Mouse (Mus musculus): ENCODE data around the gene Car5a.

Gene Car5a

GRCm38 (mm10) chr8:121944831-121945230 is at the start of gene Car5a:
Gene Car5a, minus strand, starts transcription at chr8:121944904.
- no peak for DNase-seq (ENCODE audit: low read depth in 2 of 2, low spot score in 2 of 2)

GRCm38 (mm10) chr8:121992911-121993310 is 48.2 kb upstream of the Car5a start:
- DNase-seq (ENCODE audit: low read depth in 2 of 2, low spot score in 2 of 2): no peak

GRCm38 (mm10) chr8:121991611-121992010 is 46.9 kb upstream of the Car5a start:
- no peak for DNase-seq (ENCODE audit: low read depth in 2 of 2, low spot score in 2 of 2)

- DNase-seq (ENCODE audit: low read depth in 2 of 2, low spot score in 2 of 2): no peak
Measured at GRCm38 (mm10) chr8:121990506-121991255, 46.0 kb upstream of the Car5a start.

- DNase-seq (ENCODE audit: low read depth in 2 of 2, low spot score in 2 of 2): no peak
Measured at GRCm38 (mm10) chr8:121987892-121988291, 43.2 kb upstream of the Car5a start.

GRCm38 (mm10) chr8:121985673-121986072 is 41.0 kb upstream of the Car5a start:
- DNase-seq (ENCODE audit: low read depth in 2 of 2, low spot score in 2 of 2): no peak

- DNase-seq (ENCODE audit: low read depth in 2 of 2, low spot score in 2 of 2): no peak
Measured at GRCm38 (mm10) chr8:121981520-121981895, 36.8 kb upstream of the Car5a start.

GRCm38 (mm10) chr8:121980792-121981519 is 36.3 kb upstream of the Car5a start:
- no peak for DNase-seq (ENCODE audit: low read depth in 2 of 2, low spot score in 2 of 2)

GRCm38 (mm10) chr8:121978670-121979069 is 34.0 kb upstream of the Car5a start:
- DNase-seq (ENCODE audit: low read depth in 2 of 2, low spot score in 2 of 2): no peak

- DNase-seq (ENCODE audit: low read depth in 2 of 2, low spot score in 2 of 2): no peak
Measured at GRCm38 (mm10) chr8:121977819-121978590, 33.3 kb upstream of the Car5a start.

GRCm38 (mm10) chr8:121973906-121974305 is 29.2 kb upstream of the Car5a start:
- DNase-seq (ENCODE audit: low read depth in 2 of 2, low spot score in 2 of 2): no peak

GRCm38 (mm10) chr8:121971488-121972058 is 26.9 kb upstream of the Car5a start:
- no peak for DNase-seq (ENCODE audit: low read depth in 2 of 2, low spot score in 2 of 2)

GRCm38 (mm10) chr8:121970225-121970624 is 25.5 kb upstream of the Car5a start:
- no peak for DNase-seq (ENCODE audit: low read depth in 2 of 2, low spot score in 2 of 2)

GRCm38 (mm10) chr8:121968542-121968941 is 23.8 kb upstream of the Car5a start:
- DNase-seq (ENCODE audit: low read depth in 2 of 2, low spot score in 2 of 2): no peak

GRCm38 (mm10) chr8:121967977-121968376 is 23.3 kb upstream of the Car5a start:
- DNase-seq (ENCODE audit: low read depth in 2 of 2, low spot score in 2 of 2): no peak

- DNase-seq (ENCODE audit: low read depth in 2 of 2, low spot score in 2 of 2): no peak
Measured at GRCm38 (mm10) chr8:121966714-121967448, 22.2 kb upstream of the Car5a start.

- no peak for DNase-seq (ENCODE audit: low read depth in 2 of 2, low spot score in 2 of 2)
Measured at GRCm38 (mm10) chr8:121966110-121966509, 21.4 kb upstream of the Car5a start.

GRCm38 (mm10) chr8:121964716-121965512 is 20.2 kb upstream of the Car5a start:
- DNase-seq (ENCODE audit: low read depth in 2 of 2, low spot score in 2 of 2): no peak

- no peak for DNase-seq (ENCODE audit: low read depth in 2 of 2, low spot score in 2 of 2)
Measured at GRCm38 (mm10) chr8:121962892-121963291, 18.2 kb upstream of the Car5a start.

- DNase-seq (ENCODE audit: low read depth in 2 of 2, low spot score in 2 of 2): no peak
Measured at GRCm38 (mm10) chr8:121958395-121958794, 13.7 kb upstream of the Car5a start.
